Mouse (Mus musculus) yolk sac, embryonic 10.5 days (tissue): Measurements from ENCODE around the gene Nfix.
A peak's percentile ranks its signal among the peaks of the same experiment; 100 is the strongest.

ENCODE experiments used
- DNase-seq: peaks from one replicate; pipeline ENCODE4 v3.0.0-alpha.2; 2017; ENCODE audit warnings: low spot score

Nfix gene

GRCm38 (mm10) chr8:84766422-84766821 is 33.7 kb downstream of the Nfix start:
- DNase-seq = no peak

GRCm38 (mm10) chr8:84765629-84766028 is 34.5 kb downstream of the Nfix start:
- no peak for DNase-seq

- DNase-seq = no peak
Measured at GRCm38 (mm10) chr8:84764870-84765495, 35.2 kb downstream of the Nfix start.

- DNase-seq = no peak
Measured at GRCm38 (mm10) chr8:84764100-84764499, 36.0 kb downstream of the Nfix start.

GRCm38 (mm10) chr8:84760901-84761300 is 39.2 kb downstream of the Nfix start:
- DNase-seq = no peak

- no peak for DNase-seq
Measured at GRCm38 (mm10) chr8:84760405-84760805, 39.7 kb downstream of the Nfix start.

GRCm38 (mm10) chr8:84759718-84760117 is 40.4 kb downstream of the Nfix start:
- DNase-seq = no peak

- DNase-seq = no peak
Measured at GRCm38 (mm10) chr8:84759126-84759525, 41.0 kb downstream of the Nfix start.

GRCm38 (mm10) chr8:84758308-84758707 is 41.8 kb downstream of the Nfix start:
- no peak for DNase-seq

GRCm38 (mm10) chr8:84757501-84757900 is 42.6 kb downstream of the Nfix start:
- DNase-seq = no peak

- no peak for DNase-seq
Measured at GRCm38 (mm10) chr8:84752734-84753582, 47.2 kb downstream of the Nfix start.

GRCm38 (mm10) chr8:84749519-84749918 is 50.6 kb downstream of the Nfix start:
- no peak for DNase-seq

- peak; percentile 95 for DNase-seq
Measured at GRCm38 (mm10) chr8:84745032-84745925, 54.9 kb downstream of the Nfix start.

GRCm38 (mm10) chr8:84743517-84744420 is 56.4 kb downstream of the Nfix start:
- DNase-seq = peak; percentile 67

GRCm38 (mm10) chr8:84743054-84743415 is 57.1 kb downstream of the Nfix start:
- no peak for DNase-seq

GRCm38 (mm10) chr8:84742171-84743053 is 57.7 kb downstream of the Nfix start:
- DNase-seq = peak; percentile 60

GRCm38 (mm10) chr8:84740895-84741843 is 59.0 kb downstream of the Nfix start:
- DNase-seq = no peak

- DNase-seq = no peak
Measured at GRCm38 (mm10) chr8:84739401-84739742, 60.8 kb downstream of the Nfix start.

- DNase-seq = no peak
Measured at GRCm38 (mm10) chr8:84738715-84739400, 61.3 kb downstream of the Nfix start.
